Mouse (Mus musculus) liver, adult (tissue): ENCODE measurements around the gene Fa2h.

Source experiments
- GATA4 ChIP-seq: IDR thresholded peaks from 2 replicates; pipeline ENCODE4 v1.6.1; 2014; ENCODE audit warnings: mild to moderate bottlenecking, low read length; ENCODE audit not compliant: insufficient replicate concordance

Gene Fa2h

GRCm38 (mm10) chr8:111366610-111367234 is 26.9 kb downstream of the Fa2h start:
- no peak for TF ChIP-seq GATA4

- TF ChIP-seq GATA4: no peak
Observed at GRCm38 (mm10) chr8:111363489-111363888, 30.1 kb downstream of the Fa2h start.

GRCm38 (mm10) chr8:111360579-111361209 is 32.9 kb downstream of the Fa2h start:
- TF ChIP-seq GATA4: no peak

GRCm38 (mm10) chr8:111359936-111360335 is 33.7 kb downstream of the Fa2h start:
- no peak for TF ChIP-seq GATA4

GRCm38 (mm10) chr8:111358905-111359304 is 34.7 kb downstream of the Fa2h start:
- TF ChIP-seq GATA4: no peak

GRCm38 (mm10) chr8:111357433-111357832 is 36.2 kb downstream of the Fa2h start:
- TF ChIP-seq GATA4: no peak

- TF ChIP-seq GATA4: no peak
Observed at GRCm38 (mm10) chr8:111353497-111353896, 40.1 kb downstream of the Fa2h start.

GRCm38 (mm10) chr8:111352289-111352688 is 41.3 kb downstream of the Fa2h start:
- TF ChIP-seq GATA4: no peak

GRCm38 (mm10) chr8:111350577-111350976 is 43.0 kb downstream of the Fa2h start:
- no peak for TF ChIP-seq GATA4

GRCm38 (mm10) chr8:111343225-111343624 is 50.4 kb downstream of the Fa2h start:
- TF ChIP-seq GATA4: peak; percentile 55; the same call in 1 of the 2 replicates

- TF ChIP-seq GATA4: no peak
Observed at GRCm38 (mm10) chr8:111340186-111340585, 53.4 kb downstream of the Fa2h start.

GRCm38 (mm10) chr8:111338370-111339208 is 55.0 kb downstream of the Fa2h start:
- no peak for TF ChIP-seq GATA4

- TF ChIP-seq GATA4: no peak
Observed at GRCm38 (mm10) chr8:111337890-111338347, 55.7 kb downstream of the Fa2h start, which contains the start of gene Mlkl. Gene Mlkl, minus strand, starts transcription at chr8:111338177.

- TF ChIP-seq GATA4: peak; percentile 20; the same call in 1 of the 2 replicates
Observed at GRCm38 (mm10) chr8:111337311-111337889, 56.2 kb downstream of the Fa2h start.

GRCm38 (mm10) chr8:111336692-111337091 is 56.9 kb downstream of the Fa2h start:
- TF ChIP-seq GATA4: no peak
